Mouse (Mus musculus) brain, embryonic 14.5 days (tissue): ENCODE results near the gene Maff. TPM values are rescaled to one million over a fixed set of nuclear protein-coding genes. Genes with fewer than 3 reads are reported as not detected.

Source experiments
- DNase-seq: peaks from one replicate; pipeline ENCODE4 v3.0.0-alpha.2; 2011; ENCODE audit warnings: low read depth
- CTCF ChIP-seq: fragments of 200-500 bp; IDR thresholded peaks from 2 replicates; pipeline ENCODE4 v1.5.1; 2012; ENCODE audit warnings: inconsistent platforms, mild to moderate bottlenecking, moderate library complexity, borderline replicate concordance; ENCODE audit not compliant: insufficient read depth, insufficient read length; ENCODE audit errors: extremely low read depth
- POLR2A ChIP-seq: fragments of 200-500 bp; IDR thresholded peaks from 2 replicates; pipeline ENCODE4 v1.6.1; 2012; ENCODE audit warnings: mild to moderate bottlenecking, inconsistent platforms, borderline replicate concordance; ENCODE audit not compliant: poor library complexity, insufficient read depth, insufficient read length, severe bottlenecking; ENCODE audit errors: extremely low read depth
- polyA plus RNA-seq: library from polyadenylated mRNA; depleted of rRNA; stranded (reverse); fragments of >200 nt; gene quantifications from 2 replicates; pipeline ENCODE4 v1.2.3, GENCODE M21; 2012

Gene Maff
- polyA plus RNA-seq, 1 experiment = 2.6 TPM

GRCm38 (mm10) chr15:79353690-79354305 lies 7.4 kb downstream of the Maff start:
- no peak for TF ChIP-seq POLR2A
- no peak for TF ChIP-seq CTCF
- DNase-seq = no peak

- no peak for DNase-seq
- TF ChIP-seq POLR2A (no peak), CTCF (no peak)
Measured at GRCm38 (mm10) chr15:79354619-79355018, 8.2 kb downstream of the Maff start.

GRCm38 (mm10) chr15:79356481-79356880 lies 10.1 kb downstream of the Maff start:
- no peak for DNase-seq
- no peak for TF ChIP-seq CTCF

- TF ChIP-seq CTCF (peak; percentile 11; the same call in 1 of the 2 replicates), POLR2A (0 out of 2 replicates have a peak, but pooled peaks have one; percentile 37)
- peak; percentile 85 for DNase-seq
Measured at GRCm38 (mm10) chr15:79357036-79357911, 10.9 kb downstream of the Maff start.

- no peak for TF ChIP-seq CTCF
- TF ChIP-seq POLR2A = no peak
- peak; percentile 14 for DNase-seq
Measured at GRCm38 (mm10) chr15:79357974-79358690, 11.7 kb downstream of the Maff start.

DNA sequence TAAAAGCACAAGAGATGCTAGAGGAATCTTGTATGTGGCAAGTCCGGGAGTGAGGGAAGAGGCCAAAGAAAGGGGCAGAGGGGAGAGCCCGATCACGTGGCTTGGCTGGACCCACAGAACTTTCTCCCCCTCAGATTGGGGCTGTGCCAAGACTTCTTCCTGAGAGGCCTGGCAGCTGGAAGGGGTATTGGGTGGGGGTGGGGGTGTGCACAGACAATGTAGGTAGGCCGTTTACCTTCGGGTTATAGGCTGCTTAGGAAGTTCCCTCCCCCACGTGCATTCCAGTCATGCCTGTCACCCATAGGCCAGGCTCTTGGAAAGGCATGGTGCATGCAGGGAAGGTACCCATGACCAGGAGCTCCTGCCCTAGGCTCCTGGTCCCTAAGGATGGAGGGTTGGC lies 13.5 kb downstream of the Maff start:
- TF ChIP-seq CTCF (no peak), POLR2A (no peak)
- DNase-seq = peak; percentile 52

GRCm38 (mm10) chr15:79360371-79360770 lies 13.9 kb downstream of the Maff start:
- TF ChIP-seq POLR2A = no peak
- TF ChIP-seq CTCF = no peak
- DNase-seq = no peak

GRCm38 (mm10) chr15:79361023-79361422 lies 14.6 kb downstream of the Maff start:
- TF ChIP-seq POLR2A (no peak), CTCF (no peak)
- DNase-seq = no peak

DNA sequence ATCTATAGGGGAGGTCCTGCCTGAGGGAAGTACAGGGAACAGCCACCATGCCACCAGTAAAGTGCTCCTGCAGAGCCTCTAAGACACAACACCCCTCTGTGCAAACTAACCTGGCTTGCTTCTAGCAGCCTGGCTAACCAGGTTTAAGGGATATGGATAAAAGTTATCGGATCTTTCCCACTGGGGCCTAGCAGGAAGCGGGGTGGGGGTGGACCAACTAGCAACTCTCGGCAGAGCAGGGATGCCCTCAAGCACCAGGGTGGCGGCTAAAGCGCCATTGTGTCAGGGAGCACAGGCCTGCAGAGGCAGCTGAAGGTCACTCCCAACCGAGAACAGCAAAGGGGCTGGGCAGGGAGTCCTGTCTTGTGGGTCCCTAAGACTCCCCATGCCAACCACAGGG lies 17.7 kb downstream of the Maff start:
- TF ChIP-seq CTCF = no peak
- TF ChIP-seq POLR2A = no peak
- DNase-seq = no peak

DNA sequence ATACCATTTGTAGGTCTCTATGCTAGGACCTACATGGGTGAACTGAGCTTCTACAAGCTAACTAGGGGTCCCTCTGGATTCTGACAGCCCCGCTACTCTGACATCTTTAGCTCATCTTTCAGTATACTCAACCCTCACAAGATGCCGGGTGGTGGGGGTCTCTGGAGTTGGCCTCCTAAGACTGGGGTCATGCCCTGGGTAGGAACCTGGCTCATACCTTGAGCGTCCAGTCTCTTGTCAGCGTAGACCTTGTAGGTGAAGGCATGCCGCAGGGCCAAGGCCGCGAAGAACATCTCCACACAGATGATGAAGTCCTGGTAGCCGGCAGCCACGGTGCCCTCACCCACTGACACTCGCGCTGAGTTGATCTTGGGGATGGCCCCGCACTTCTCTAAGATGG lies 18.6 kb downstream of the Maff start:
- no peak for DNase-seq
- TF ChIP-seq POLR2A = no peak
- no peak for TF ChIP-seq CTCF

- DNase-seq = no peak
- no peak for TF ChIP-seq CTCF
- no peak for TF ChIP-seq POLR2A
Measured at GRCm38 (mm10) chr15:79366402-79366801, 20.0 kb downstream of the Maff start.

GRCm38 (mm10) chr15:79368313-79368811 lies 21.9 kb downstream of the Maff start:
- no peak for TF ChIP-seq POLR2A
- TF ChIP-seq CTCF = no peak
- DNase-seq = no peak
